Mouse (Mus musculus) cerebellum, adult 9-11 months (tissue): ENCODE measurements around the gene Pttg1ip.

Experiments used
- DNase-seq: peaks from one replicate; pipeline ENCODE4 v3.0.0; 2022

Gene Pttg1ip

DNA sequence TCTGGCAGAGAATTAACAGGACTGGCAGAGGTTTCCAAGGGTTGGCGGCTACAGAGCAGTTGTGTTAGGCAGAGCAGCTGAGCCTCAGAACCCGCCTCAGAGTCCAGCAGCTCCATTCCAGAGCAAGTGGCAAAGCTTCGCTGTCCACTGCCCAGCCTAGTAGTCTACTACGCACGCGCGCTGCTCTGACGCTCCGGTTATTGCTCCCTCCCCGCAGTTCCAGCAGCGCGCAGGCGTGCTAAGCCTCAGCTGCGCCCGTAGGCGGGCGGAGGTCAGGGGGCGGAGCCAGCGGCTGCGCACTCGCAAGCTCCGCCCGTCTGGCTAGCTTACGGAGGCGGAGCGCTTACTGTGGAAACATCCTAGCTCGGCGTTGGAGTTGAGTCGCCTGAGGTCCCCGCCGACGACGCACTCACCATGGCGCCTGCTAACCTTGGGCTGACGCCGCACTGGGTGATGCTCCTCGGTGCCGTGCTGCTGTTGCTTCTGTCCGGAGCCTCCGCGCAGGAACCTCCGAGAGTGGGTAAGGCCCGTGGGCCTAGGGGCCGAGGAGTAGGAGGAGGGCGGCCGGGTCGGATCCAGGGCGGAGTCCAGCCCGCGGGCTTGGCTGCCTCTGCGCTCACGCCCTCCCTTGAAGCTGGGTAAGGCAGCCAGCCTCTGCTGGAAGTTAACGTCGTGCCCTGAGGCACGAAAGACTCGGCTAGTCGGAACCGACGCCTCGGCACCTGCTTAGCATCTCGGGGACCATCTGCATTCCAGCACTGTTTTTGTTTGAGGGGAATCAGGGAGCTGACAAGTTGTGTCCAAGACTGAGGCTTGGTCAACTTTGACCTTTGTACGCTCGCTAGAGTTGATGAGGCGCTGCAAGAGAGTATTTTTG, at the start of gene Pttg1ip:
Pttg1ip (plus strand) TSS at position 313 of the 877 bp plus-strand sequence.
- peak; percentile 98 for DNase-seq

DNA sequence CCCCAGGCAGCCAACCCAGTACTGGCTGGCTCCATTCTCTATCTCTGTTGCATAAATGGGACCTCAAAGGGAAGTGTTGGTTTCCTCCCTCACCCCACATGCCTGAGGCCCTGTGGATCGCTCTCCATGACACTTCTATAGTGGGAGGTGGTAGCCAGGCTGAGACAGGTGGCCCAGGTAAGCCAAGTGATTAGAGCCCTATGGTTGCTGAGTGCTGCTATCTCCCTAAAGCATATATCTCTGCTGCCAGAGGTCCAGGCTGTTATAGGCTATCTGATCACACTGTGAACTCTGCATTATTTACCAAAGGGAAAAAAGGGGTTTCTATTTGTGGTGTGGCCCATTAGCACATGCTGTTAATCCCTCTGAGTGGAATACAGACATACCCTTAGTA, 49.5 kb upstream of the Pttg1ip start:
- no peak for DNase-seq

DNA sequence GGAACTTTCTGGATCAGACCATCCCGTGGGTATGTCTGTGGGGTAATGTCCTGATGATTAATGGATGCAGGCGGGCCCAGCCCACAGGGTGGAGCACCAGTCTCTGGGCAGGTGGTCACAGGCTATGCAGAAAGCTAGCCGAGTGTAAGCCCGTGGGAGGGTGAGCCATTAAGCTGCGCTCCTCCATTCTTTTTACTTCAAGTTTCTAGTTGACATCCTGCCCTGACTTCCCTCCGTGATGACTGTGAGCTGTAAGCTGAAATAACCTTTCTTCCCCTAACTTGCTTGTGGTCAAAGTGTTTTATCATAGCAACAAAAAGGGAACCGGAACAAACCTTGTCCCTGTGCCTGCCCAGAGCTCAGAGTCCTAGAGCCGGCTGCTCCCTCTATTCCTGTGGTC, 44.8 kb upstream of the Pttg1ip start:
- no peak for DNase-seq

DNA sequence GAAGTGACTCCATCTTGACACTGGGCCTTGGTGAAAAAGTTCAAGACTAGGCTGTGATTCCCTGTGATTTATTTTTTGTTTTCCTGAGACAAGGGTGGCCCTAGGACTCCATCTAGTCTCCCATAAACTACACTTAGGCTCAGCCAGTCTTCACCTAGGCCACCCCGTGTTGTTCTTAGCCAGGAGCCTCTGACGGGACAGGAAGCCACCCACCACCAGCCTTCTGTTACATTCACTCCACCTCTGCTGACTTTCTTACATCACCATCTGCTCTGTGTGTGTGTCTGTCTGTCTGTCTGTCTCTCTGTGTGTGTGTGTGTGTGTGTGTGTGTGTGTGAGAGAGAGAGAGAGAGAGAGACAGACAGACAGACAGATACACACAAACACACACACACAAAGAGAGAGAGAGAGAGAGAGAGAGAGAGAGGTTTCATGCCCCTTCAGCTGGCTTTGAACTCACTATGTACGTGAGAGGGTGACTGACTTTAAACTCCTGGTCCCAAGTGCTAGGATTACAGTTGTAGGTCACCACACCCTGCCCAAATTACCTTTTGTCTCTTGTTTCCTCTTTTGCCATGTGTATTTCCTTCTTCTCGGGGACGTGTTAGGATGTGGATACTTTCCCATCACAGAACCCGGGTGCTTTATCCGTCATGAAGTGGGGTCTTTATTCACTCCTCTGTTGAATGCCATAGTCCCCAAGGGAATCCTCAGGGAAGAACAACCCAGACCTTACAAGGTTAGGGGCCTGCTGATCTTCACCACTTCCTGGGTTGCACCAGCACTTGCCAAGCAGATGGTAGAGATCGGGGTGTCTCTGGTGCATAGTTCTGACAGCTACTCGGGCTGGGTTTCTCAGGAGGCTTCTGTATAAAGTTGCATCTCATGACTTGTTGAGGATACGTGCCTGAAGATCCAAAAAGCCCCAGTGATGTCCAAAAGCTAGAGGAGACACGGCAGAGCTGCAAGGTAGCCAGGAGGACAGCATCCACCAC, 44.0 kb upstream of the Pttg1ip start:
- DNase-seq: no peak

DNA sequence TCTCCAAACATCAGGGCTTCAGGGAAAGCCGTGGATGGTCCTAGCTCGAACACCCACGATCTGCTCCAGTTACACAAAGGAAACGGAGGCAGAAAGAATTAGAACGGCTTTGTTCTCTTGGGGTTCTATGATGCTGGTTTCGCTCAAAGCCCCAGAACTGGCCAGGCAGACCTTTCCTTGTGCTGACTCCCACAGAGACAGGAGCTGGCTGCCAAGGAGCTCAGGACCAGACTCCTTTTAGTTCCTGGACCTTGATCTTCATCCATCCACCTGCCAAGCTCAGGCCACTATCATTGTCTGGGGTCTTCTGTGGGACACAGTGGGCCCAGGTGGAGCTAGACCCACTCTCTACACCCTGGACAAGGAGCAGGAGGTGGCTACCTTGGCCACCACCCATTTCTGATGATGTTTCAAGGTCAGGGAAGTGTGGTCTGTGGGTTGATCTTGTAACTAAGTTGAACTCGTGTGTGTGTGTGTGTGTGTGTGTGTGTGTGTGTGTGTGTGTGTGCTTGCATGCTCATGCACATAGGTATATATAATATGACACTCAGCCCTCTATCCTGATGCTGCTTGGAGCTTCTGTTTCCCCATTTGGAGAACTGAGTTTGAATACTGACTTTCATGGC, 42.1 kb upstream of the Pttg1ip start:
- DNase-seq: no peak

DNA sequence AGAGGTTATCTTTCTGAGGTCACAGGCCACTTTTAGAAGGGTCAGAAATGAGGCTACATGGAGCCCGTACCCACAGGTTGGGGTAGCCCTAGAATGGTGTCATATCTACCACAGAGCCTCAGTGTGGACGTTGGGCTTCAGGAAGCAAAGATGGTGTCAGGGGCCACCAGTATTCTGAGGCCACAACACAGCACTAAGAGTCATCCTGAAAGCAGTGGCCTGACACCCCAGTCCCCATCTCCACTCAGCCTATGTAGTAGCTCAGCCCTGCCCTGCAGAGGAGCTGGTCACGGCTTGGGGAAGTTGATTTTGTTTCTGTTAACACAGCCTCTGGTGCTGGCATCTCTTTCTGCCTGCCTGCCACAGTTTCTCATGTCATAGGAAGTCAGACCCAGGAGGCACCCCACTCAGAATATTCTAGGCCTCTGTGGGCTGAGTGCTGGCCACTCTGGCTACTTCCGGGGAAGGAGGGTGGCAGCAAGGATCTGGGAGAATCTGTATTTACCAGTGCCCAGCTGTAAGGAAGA, 40.9 kb upstream of the Pttg1ip start:
- no peak for DNase-seq

DNA sequence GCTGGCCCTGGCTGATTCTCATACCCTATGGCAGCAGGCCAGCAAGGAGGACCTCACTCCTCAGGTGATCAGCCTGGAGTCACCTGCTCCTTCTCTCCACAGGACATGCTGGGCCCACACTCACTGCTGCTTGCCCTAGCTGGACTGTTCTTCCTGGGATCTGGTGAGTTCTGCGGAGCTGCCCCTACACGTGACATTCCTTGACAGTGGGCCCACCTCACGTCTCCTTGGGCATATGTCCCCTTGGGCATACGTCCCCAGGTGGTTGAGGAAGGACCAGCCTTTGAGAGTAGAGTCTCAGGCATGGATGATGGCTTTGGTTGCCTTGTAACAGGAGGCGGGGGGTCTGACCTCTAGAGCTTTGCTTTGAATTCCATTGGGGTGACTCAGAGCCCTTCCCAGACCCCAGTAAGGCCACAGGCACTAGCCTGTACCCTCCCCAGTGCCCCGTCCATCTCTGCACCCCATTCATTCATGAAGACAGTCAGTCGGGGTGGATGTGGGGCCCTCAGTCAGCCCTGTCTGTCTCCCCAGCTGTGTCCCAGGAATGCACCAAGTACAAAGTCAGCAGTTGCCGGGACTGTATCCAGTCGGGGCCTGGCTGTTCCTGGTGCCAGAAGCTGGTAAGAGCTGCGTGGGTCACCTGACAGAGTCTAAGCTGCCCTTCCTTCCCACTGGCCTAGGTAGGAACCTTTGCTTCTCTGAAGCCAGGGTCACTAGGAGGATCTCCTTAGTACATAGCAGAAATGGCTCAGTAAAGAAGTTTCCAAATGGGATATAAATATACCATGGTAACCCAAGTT, 39.5 kb upstream of the Pttg1ip start:
- DNase-seq: no peak

DNA sequence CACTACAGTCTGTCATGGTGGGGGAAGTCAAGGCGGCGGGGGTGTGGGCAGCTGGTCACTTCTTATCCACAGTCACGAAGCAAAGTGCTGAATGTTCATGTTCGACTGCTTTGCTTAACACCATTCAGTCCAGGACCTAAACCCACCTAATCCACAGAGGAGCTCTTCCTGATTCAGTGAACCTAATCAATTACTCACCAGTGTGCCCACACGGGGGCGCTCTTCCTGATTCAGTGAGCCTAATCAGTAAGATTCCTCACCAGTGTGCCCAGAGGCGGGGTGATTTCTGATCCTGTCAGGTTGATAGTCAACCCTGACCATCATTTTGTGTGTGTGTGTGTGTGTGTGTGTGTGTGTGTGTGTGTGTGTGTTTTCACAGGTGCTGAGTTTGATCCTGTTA, 38.3 kb upstream of the Pttg1ip start:
- no peak for DNase-seq

DNA sequence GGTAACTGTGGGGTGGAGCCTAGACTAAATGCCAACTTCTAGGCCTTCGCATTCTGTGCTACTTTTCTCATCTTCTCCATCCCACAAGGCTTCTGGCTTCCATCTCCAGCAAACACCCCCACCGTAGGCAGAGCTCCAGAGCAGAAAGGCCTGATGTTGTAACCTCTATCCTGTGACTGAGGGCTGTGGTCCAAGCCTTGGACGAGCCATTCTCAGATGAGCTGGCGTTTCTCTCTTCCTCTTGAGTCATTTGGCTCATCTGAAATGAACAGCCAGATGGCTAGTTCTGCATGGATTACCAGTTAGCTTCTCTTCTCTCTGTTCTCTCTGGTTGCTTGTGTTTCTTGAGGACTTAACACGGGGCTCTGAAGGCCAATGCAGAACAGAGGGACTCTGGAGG, 36.6 kb upstream of the Pttg1ip start:
- peak; percentile 83 for DNase-seq

DNA sequence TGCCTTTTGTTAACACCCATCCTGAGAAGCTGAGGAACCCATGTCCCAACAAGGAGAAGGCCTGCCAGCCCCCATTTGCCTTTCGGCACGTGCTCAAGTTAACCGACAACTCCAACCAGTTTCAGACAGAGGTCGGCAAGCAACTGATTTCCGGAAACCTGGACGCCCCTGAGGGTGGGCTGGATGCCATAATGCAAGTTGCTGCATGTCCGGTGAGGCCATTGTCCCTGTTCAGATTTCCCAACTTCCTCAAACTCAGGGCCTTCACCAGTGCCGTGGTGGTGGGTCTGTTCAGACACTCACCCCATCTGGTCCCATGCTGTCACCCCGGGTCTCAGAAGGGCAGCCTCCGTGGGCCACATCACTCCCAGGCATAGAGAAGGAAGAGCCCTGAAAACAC, 32.9 kb upstream of the Pttg1ip start:
- DNase-seq: no peak

DNA sequence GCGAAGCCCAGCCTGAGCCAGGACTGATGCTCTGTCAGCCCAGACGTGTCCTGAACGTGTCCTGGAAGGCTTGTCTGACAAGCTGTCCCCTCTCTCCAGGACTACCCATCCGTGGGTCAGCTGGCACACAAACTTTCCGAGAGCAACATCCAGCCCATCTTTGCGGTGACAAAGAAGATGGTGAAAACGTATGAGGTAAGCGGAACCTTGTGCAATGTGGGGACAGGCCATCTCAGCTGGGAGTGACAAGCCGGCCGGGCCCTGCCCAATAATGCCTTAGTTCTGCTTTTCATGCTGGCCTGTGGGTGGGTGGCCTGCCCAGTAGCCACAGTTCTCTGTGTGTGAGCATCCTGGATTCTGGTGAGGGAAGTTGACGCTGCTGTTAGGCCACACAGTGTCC, 30.6 kb upstream of the Pttg1ip start:
- DNase-seq: no peak

DNA sequence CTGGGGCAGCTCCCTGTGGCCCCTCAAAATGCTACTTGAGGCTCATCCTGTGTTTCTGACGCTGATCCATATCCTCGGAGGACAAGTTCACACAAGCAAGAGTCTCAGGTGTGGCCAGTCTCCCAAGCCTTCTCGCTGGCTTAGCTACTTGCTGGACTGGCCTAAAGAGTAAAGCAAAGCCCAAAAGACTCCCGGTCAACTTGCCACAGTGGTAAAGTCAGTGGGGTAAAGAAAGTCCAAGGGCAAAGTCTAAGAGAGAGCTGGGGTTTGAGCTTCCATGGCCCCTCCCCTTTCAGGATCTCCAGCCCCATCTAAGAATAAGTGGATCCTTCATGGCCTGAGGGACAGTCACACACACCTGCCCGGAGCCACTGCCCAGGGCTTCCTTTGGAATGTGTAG, 29.4 kb upstream of the Pttg1ip start:
- no peak for DNase-seq

DNA sequence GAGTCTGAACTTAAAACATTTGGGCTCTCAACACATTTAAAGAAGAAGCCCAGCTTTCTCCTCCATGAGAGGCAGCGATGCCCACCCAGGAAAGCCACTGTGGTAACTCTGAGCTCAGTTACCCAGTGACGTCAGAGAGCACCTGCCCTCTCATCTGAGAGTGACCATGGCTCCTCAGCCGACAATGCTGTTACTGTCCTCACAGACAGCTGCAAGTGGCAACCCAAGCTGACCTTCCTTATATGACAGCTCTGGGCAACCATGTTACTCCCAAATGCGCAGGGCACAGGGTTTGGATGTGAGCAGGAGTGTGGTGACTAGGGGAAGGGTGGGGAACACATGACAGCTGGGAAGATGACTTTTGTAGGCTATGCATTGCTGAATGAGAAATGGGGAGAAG, 28.2 kb upstream of the Pttg1ip start:
- no peak for DNase-seq

DNA sequence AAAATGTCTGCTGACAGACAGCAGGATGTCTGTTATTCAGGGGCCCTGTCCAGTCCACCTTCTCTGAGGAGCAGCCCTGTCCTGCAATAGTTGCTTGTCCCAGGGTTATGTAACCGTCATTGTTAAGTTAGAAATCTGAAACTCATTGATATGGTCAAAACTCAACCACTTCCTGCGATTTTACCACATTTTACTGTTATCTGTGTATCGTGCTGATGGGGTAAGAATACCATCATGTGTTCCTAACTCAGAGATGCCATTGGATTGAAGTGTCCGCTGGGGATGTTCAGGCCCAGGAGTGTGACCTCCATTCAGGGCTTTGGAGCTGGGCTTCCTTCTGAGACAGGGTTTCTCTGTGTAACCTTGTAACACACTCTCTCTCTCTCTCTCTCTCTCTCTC, 26.6 kb upstream of the Pttg1ip start:
- no peak for DNase-seq

DNA sequence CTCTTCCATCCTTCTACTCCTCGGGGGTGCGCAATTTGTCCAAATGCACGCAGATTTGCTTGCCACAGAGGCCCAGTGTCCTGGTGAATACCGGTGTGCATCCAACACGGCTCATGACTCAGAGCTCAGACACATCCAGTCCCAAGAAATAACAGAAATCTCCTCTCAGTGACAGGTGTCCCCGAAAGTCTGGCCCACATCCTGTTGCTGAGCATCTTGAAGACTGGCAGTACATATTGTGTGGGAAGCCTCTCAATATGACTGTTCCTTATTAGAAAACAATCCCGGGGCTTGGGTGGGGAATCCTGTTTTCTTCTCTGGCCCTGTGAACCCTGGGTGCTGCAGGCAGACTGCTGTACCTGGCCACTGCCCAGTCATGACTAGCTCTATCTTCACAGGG, 24.9 kb upstream of the Pttg1ip start:
- DNase-seq: no peak

DNA sequence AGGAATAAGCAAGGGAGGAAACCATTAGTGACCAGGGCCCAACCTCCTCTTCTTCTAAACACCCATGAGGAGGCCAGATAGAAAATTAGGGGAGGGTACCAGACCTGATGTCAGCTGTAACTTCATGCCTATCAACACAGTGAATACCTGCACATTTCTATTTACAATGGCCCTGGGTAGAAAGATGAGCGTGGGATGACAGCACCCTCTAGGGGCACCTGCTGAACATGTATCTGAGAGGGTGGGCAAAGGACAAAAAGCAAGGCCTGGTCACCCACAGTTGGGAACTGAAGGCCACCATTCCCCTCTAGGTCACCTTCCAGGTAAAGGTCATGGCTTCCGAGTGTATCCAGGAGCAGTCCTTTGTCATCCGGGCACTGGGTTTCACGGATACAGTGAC, 23.9 kb upstream of the Pttg1ip start:
- DNase-seq: no peak

DNA sequence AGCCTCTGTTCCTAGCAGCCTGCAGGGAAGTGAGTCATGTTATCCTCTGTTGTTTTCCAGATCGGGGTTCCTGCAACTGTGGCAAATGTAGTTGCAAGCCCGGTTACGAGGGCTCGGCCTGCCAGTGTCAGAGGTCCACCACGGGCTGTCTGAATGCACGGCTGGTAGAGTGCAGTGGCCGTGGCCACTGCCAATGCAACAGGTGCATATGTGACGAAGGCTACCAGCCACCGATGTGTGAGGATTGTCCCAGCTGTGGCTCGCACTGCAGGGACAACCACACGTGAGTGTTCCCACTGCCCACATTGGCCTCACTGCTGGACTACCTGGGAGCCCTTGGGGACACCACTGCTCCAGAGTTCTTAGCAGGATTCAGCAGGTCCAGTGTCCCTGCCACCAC, 21.4 kb upstream of the Pttg1ip start:
- DNase-seq: no peak

DNA sequence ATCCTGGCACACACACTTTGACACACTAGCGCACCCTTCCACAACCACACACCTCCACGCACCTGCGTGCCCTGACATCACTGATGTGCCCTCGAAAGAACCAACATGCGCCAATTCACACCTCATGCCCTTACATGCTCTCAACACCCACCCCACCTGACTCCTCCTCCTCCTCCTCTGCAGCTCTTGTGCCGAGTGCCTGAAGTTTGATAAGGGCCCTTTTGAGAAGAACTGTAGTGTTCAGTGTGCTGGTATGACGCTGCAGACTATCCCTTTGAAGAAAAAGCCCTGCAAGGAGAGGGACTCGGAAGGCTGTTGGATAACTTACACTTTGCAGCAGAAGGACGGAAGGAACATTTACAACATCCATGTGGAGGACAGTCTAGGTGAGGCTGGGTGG, 20.7 kb upstream of the Pttg1ip start:
- no peak for DNase-seq

DNA sequence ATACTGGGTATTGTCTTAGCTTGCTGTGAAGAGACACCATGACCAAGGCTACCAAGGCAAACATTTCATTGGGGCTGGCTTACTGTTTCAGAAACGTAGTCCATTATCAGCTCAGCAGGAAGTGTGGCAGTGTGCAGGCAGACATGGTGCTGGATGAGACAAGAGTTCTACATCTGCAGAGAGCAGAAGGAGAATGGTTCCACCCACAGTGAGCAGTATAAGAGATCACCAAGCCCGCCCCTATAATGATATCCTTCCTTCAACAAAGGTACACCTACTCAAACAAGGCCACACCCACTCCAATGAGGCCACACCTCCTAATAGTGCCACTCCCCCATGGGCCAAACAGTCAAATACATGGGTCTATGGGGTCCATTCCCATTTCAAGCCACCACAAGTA, 20.0 kb upstream of the Pttg1ip start:
- no peak for DNase-seq

DNA sequence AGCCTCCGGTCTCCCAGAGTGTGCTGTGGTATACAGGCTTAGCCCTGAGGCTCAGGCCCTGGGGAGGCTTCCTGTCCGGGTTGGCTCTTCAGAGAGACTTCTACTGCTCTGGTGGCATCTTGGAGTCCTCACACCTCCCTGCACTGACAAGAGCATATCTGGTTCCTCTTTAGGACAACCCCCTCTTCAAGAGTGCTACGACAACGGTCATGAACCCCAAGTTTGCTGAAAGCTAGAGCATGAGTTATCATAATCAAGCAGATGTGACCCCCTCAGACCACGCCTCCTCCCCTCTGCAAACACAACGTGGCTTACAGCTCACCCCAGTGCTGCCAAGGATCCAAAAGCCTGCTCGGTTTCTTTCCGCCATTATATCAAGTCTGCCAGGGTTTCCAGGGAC, 16.5 kb upstream of the Pttg1ip start:
- DNase-seq: no peak

DNA sequence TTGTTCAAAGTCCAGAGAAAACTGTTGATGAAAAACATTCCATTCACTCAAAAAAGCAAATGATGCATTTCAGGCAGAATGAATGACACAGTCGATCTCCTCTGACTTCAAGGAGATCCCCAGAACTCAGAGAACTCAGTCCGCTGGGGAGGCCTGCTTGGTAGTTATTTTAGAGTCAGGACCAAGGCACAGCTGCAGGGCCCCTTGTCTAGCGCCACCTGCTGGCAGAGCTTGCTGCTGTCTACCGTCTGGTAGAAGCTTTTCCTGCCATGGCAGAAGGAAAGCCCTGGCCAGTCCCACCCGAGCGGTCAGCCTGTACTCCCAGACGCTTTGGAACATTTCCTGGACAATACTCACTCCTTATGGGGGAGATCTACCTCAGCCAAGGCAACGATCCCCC, 14.9 kb upstream of the Pttg1ip start:
- DNase-seq: peak; percentile 84

DNA sequence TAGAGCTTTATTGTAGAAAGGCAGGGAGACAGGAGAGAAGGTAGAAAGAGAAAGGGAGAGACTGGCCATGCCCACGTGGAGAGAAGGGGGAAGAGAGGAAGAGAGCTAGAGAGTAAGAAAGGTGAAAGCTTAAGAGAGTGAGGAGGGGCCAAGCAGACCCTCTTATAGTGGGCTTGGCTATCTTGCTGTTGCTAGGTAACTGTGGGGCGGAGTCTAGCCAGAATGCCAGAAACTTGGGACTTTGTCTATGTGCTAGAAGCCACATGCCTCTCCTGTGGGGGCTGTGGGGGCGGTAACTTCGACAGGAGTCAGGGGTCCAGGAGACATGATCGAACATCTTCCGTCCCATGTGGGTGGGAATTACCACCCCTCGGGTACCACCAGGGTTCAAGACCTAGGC, 12.0 kb upstream of the Pttg1ip start:
- no peak for DNase-seq
